Mouse (Mus musculus) gastrocnemius, adult 2 months (tissue): ENCODE results near the gene Cnn1. TPM values are rescaled to one million over a fixed set of nuclear protein-coding genes. Genes with fewer than 3 reads are reported as not detected.

Experiments
- DNase-seq: peaks from one replicate; pipeline ENCODE4 v3.0.0; 2022
- H3K27ac ChIP-seq: fragments of 200-600 bp; 2 replicates; pipeline ENCODE4 v1.8.1; 2022; ENCODE audit warnings: mild to moderate bottlenecking
- H3K4me3 ChIP-seq: fragments of 200-600 bp; 2 replicates; pipeline ENCODE4 v1.8.1; 2022; ENCODE audit warnings: mild to moderate bottlenecking, moderate library complexity
- CTCF ChIP-seq: fragments of 200-600 bp; IDR thresholded peaks from 2 replicates; pipeline ENCODE4 v1.8.1; 2022; ENCODE audit warnings: antibody characterized with exemption, mild to moderate bottlenecking, moderate library complexity
- intact Hi-C: fragments of 180-260 bp; cut with DNase I; formaldehyde crosslinking; loops from one replicate; pipeline ENCODE4 v1.15.1; 2025
- microRNA-seq: library from miRNA; unstranded; fragments of <30 nt; microRNA quantifications from one replicate; pipeline ENCODE4 v1.2.0, GENCODE M21; 2021
- total RNA-seq, 2 experiments: library from RNA; stranded (reverse); gene quantifications; 2 replicates each; pipeline ENCODE4 v1.2.3; 2021

Gene Cnn1
- total RNA-seq, 2 experiments from 2014 or later: 3.0 to 3.5 TPM

DNA sequence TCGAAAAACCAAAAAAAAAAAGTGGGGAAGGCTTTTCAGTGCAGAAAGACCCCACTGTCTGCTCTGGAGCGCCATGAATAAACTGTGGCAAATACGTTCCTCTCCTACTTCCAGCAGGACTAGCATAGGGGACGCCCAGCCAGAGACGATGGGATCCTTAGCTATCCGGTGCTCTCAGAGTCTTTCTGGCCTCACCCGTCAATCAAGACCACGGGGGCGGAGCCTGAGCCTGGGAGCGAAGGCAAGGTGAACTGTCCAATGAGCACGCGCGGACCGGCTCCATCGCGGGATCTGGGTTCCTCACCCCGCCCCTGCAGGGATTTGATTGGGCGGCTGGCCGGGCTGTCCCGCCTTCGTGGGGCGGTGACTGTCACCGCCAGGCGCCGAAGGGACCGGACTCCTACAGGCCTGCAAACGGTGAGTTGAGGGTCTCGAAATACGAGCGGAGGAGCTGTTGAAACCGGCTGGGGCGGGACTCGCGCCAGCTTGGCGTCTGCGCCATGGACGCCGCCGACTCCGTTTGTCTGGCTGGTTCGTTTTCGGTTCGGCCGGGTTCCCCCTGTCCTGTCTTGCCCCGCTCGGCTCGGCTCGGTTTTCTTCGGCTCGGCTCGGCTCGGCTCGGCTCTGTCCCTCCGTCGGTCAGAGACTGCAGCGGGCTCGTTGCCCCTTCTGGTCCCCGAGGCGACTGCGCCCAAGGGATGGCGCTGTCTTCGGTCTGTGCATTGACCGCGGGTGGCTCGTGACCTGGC, 57.7 kb downstream of the Cnn1 start, which contains the start of gene Pigyl:
Gene Pigyl, plus strand, starts transcription at position 350 of the 749 bp plus-strand sequence.
- peak; percentile 100 for DNase-seq
- H3K4me3 ChIP-seq: peak within 1 kb of the TSS; percentile 88
- intact Hi-C loops: loop anchor here (5.0 to 10.0 kb wide), 3 partner anchors 39 to 152 kb away; partner anchors contain the start of genes Ccdc151, Elof1, Prkcsh and Zfp809
- peak within 1 kb of the TSS; percentile 96 for H3K27ac ChIP-seq
- TF ChIP-seq CTCF: peak; percentile 22; the same call in 1 of the 2 replicates

DNA sequence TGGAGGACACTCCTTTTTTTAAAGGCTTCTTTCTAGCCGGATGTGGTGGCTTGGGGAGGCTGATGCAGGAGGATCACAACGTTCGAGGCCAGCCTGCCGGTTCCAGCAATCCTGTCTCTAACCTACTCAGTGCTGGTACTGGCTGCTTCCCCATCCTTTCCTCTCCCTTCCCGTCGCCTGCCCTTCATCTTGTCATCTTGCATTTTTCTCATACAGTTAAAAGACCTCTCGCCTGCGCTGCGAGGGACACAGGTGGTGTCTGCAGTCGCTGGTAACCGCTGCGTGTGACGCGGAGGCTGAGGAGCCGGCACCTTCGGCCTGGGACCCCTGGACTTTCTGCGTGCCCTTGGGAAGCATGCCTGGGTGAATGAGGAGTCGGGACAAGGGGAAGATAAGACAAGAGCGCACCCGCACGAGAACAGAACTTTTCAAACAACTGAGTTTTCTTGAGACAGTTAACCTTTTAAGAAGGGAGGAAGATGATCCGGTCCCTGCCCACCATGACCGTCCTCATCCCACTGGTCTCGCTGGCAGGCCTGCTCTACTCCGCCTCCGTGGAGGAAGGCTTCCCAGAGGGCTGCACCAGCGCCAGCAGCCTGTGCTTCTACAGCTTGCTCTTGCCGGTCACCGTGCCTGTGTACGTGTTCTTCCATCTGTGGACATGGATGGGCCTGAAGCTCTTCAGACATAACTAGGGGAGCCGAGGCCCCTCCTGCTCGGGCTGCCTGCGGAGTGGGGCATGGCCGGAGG, 58.7 kb downstream of the Cnn1 start:
- no peak for DNase-seq
- peak overlapping the region; percentile 88 for H3K4me3 ChIP-seq
- intact Hi-C loops: loop anchor here (5.0 to 10.0 kb wide), 3 partner anchors 40 to 153 kb away; partner anchors contain the start of genes Ccdc151, Elof1, Prkcsh and Zfp809
- peak overlapping the region; percentile 96 for H3K27ac ChIP-seq
- no peak for TF ChIP-seq CTCF

Small RNAs within 50 kb of the gene (microRNA-seq; reads per million reads assigned to microRNA genes)
- gene Mir7084: not detected

Other genes with a start within 250 kb of the Cnn1 start
- 10 to 100 TPM in 1 of 2 experiments, 1 to 10 TPM in 1; 9.4 to 10.5 TPM for gene Dock6, start 246.6 kb upstream of the Cnn1 start, total RNA-seq
- gene Rab3d, start 181.0 kb upstream of the Cnn1 start, total RNA-seq: 1 to 10 TPM; 2.6 to 3.5 TPM
- gene Ccdc159, start 171.7 kb upstream of the Cnn1 start, total RNA-seq: 1 to 10 TPM in 1 of 2 experiments, under 1 TPM in 1; 0.66 to 1.1 TPM
- gene Tmem205, start 171.7 kb upstream of the Cnn1 start, total RNA-seq: 10 to 100 TPM; 11.6 to 11.8 TPM
- gene Plppr2, start 162.2 kb upstream of the Cnn1 start, total RNA-seq: under 1 TPM; 0.36 to 0.98 TPM
- 1 to 10 TPM; 1.7 to 3.1 TPM for gene Swsap1, start 143.5 kb upstream of the Cnn1 start, total RNA-seq
- gene Epor, start 135.7 kb upstream of the Cnn1 start, total RNA-seq: under 1 TPM; 0.23 to 0.25 TPM
- gene Rgl3, start 109.8 kb upstream of the Cnn1 start, total RNA-seq: under 1 TPM; 0.28 to 0.69 TPM
- gene Ccdc151, start 96.6 kb upstream of the Cnn1 start, total RNA-seq: not detected
- gene Prkcsh, start 96.4 kb upstream of the Cnn1 start, total RNA-seq: 10 to 100 TPM; 27.8 to 32.6 TPM
- not detected for gene Elavl3, start 47.2 kb upstream of the Cnn1 start, total RNA-seq
- not detected for gene Gm49318, start 28.0 kb upstream of the Cnn1 start, total RNA-seq
- gene Zfp653, start 27.8 kb upstream of the Cnn1 start, total RNA-seq: 1 to 10 TPM; 4.3 to 4.4 TPM
- gene Ecsit, start 13.8 kb upstream of the Cnn1 start, total RNA-seq: 10 to 100 TPM; 84.5 to 96.6 TPM
- gene Elof1, start 18.0 kb downstream of the Cnn1 start, total RNA-seq: 10 to 100 TPM; 35.0 to 39.5 TPM
- gene Acp5, start 36.5 kb downstream of the Cnn1 start, total RNA-seq: 1 to 10 TPM in 1 of 2 experiments, under 1 TPM in 1; 0.23 to 1.5 TPM
- 10 to 100 TPM; 34.7 to 41.3 TPM for gene Pigyl, start 57.6 kb downstream of the Cnn1 start, total RNA-seq
- not detected for gene Zfp872, start 88.9 kb downstream of the Cnn1 start, total RNA-seq
- 1 to 10 TPM; 7.0 to 7.2 TPM for gene Zfp809, start 126.5 kb downstream of the Cnn1 start, total RNA-seq
- not detected for gene Zfp599, start 160.7 kb downstream of the Cnn1 start, total RNA-seq
- under 1 TPM; 0.54 to 0.98 TPM for gene Zfp810, start 208.4 kb downstream of the Cnn1 start, total RNA-seq